Comparison of ENCODE assay signal across 28 mouse cellular contexts in the genomic region with DNA sequence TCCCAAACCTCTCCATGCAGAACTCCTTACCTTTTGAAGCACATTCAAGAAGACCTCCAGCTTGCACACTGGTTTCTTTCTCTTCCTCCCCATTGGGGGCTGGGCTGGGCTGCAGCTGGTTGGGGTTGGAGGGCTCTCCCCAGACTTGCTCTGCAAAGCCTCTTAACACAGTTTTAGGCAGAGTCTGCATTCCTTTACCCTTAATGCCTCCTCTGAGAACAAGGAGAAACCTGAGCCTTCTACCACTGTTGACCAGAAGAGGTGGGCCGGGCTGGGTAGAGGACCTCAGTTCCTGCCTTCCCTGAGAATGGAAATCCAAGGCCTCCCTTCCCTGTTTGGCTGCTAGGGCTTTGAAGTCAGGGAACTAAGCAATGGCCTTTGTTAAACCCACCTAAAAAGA. TPM values are rescaled to one million over a fixed set of nuclear protein-coding genes. Genes with fewer than 3 reads are reported as not detected.
DNase-seq lines count a peak whose midpoint lies in the region; ATAC-seq and TF ChIP-seq lines count a peak whose summit lies in the region.
"Had no signal": no experiment of that assay in that cellular context is flagged by ENCODE, and none has a peak within 500 bp of the region (broad histone marks: within the 10 kb centered on the region; RNA-seq: fewer than 3 reads in every experiment).

No protein-coding gene starts in this region.

- H3K27me3 ChIP-seq in lung, embryonic 16.5 days (ENCODE audit: control insufficient read depth, insufficient read depth, low read depth, low read length) = no peaks in the 10 kb centered on the region
- H3K27me3 ChIP-seq in embryonic facial prominence, embryonic 14.5 days (replicated peaks; ENCODE audit: control insufficient read depth, insufficient read depth, low read length) = no peaks in the 10 kb centered on the region
- H3K27me3 ChIP-seq in limb, embryonic 13.5 days = no peaks in the 10 kb centered on the region
- H3K27me3 ChIP-seq: CH12.LX; heart, embryonic 12.5 days; neural tube, embryonic 12.5 days had no signal

- H3K4me1 ChIP-seq in lung, embryonic 16.5 days (replicated peaks; ENCODE audit: control insufficient read depth, insufficient read depth, low read length) = peaks cover 2% of the 10 kb centered on the region
- peaks cover 7% of the 10 kb centered on the region; the same call in 1 of the 2 replicates for H3K4me1 ChIP-seq in embryonic facial prominence, embryonic 14.5 days (ENCODE audit: control insufficient read depth, insufficient read depth, low read length)
- peaks cover 52% of the 10 kb centered on the region for H3K4me1 ChIP-seq in limb, embryonic 13.5 days
- H3K4me1 ChIP-seq: heart, embryonic 12.5 days; neural tube, embryonic 12.5 days had no signal

- intact Hi-C loops in left cerebral cortex, adult 2 months (cut with DNase I) = no loop called here

- peak overlapping the region; percentile 1; the same call in 1 of the 2 replicates for H3K4me3 ChIP-seq in lung, embryonic 16.5 days (ENCODE audit: low read length)
- H3K4me3 ChIP-seq in embryonic facial prominence, embryonic 14.5 days (ENCODE audit: low read depth, low read length) = no peak overlapping the region
- no peak overlapping the region for H3K4me3 ChIP-seq in limb, embryonic 13.5 days
- H3K4me3 ChIP-seq in left cerebral cortex, adult 2 months = no peak overlapping the region
- H3K4me3 ChIP-seq: heart, adult 2 months; heart, embryonic 12.5 days; layer of hippocampus, adult 2 months; liver, embryonic 13.5 days; myocyte; neural tube, embryonic 12.5 days had no signal

- ATAC-seq in lung, embryonic 16.5 days (ENCODE audit: low read depth) = peak; percentile 92
- ATAC-seq in embryonic facial prominence, embryonic 14.5 days (ENCODE audit: low read depth) = peak; percentile 72; the same call in 1 of the 2 replicates
- peak; percentile 84 for ATAC-seq in limb, embryonic 13.5 days (ENCODE audit: low FRiP score, low read depth)
- ATAC-seq: forebrain, embryonic 16.5 days had no signal

- no peak for TF ChIP-seq CTCF in left cerebral cortex, adult 2 months (IDR thresholded peaks at IDR 0.05)

- H3K9me3 ChIP-seq in lung, embryonic 16.5 days (ENCODE audit: control insufficient read depth, low read length) = no peaks in the 10 kb centered on the region
- no peaks in the 10 kb centered on the region for H3K9me3 ChIP-seq in embryonic facial prominence, embryonic 14.5 days (ENCODE audit: control insufficient read depth, low read length)
- no peaks in the 10 kb centered on the region for H3K9me3 ChIP-seq in limb, embryonic 13.5 days
- H3K9me3 ChIP-seq: heart, embryonic 12.5 days; liver, embryonic 13.5 days; neural tube, embryonic 12.5 days had no signal

- H3K36me3 ChIP-seq in lung, embryonic 16.5 days (ENCODE audit: control insufficient read depth, insufficient read depth, low read length) = no peaks in the 10 kb centered on the region
- H3K36me3 ChIP-seq in embryonic facial prominence, embryonic 14.5 days (ENCODE audit: control insufficient read depth, insufficient read depth, low read length) = no peaks in the 10 kb centered on the region
- no peaks in the 10 kb centered on the region for H3K36me3 ChIP-seq in limb, embryonic 13.5 days
- H3K36me3 ChIP-seq: heart, embryonic 12.5 days; liver, embryonic 13.5 days; neural tube, embryonic 12.5 days had no signal

- 32% methylated on average over 1 of the region's 1 CpGs for WGBS in lung, embryonic 16.5 days
- 13% methylated on average over 1 of the region's 1 CpGs for WGBS in embryonic facial prominence, embryonic 14.5 days
- 7% methylated on average over 1 of the region's 1 CpGs for WGBS in limb, embryonic 13.5 days

- no peak overlapping the region for H3K9ac ChIP-seq in lung, embryonic 16.5 days (ENCODE audit: low read length)
- H3K9ac ChIP-seq in embryonic facial prominence, embryonic 14.5 days (ENCODE audit: low read depth, low read length) = no peak overlapping the region
- 0 out of 2 replicates have a peak overlapping the region, but pooled peaks have one; percentile 1 for H3K9ac ChIP-seq in limb, embryonic 13.5 days
- H3K9ac ChIP-seq: heart, embryonic 12.5 days; hindbrain, embryonic 14.5 days; liver, embryonic 13.5 days; neural tube, embryonic 12.5 days had no signal

- peak; percentile 19 for DNase-seq in embryo, embryonic 11 days
- DNase-seq in embryo, embryonic 10 days (ENCODE audit: low spot score) = no peak
- no peak for DNase-seq in lung, postnatal 14 days
- DNase-seq in embryonic facial prominence, embryonic 14.5 days (ENCODE audit: low spot score) = no peak
- DNase-seq in left cerebral cortex, adult 2 months (ENCODE audit: extremely low spot score in 1 of 2, low spot score in 2 of 2) = no peak
- no peak for DNase-seq in adrenal gland, postnatal 4 days (ENCODE audit: low spot score in 2 of 2)
- DNase-seq: adrenal gland, postnatal 36 days; cerebellum, adult 2 months; cerebellum, postnatal 14 days; heart, adult 2 months; kidney, adult 11 months; kidney, postnatal 36 days; left cerebral cortex, postnatal 4 days; liver, embryonic 13.5 days; right cerebral cortex, adult 18-20 months; thymus, adult 18-20 months; thymus, postnatal 25 days had no signal

- peak overlapping the region; percentile 91 for H3K27ac ChIP-seq in lung, embryonic 16.5 days (ENCODE audit: low read length)
- H3K27ac ChIP-seq in embryonic facial prominence, embryonic 14.5 days (replicated peaks; ENCODE audit: low read depth, low read length) = no peak overlapping the region
- peak overlapping the region; percentile 63 for H3K27ac ChIP-seq in limb, embryonic 13.5 days
- H3K27ac ChIP-seq in left cerebral cortex, adult 2 months = no peak overlapping the region
- H3K27ac ChIP-seq: heart, adult 2 months; hindbrain, embryonic 14.5 days; layer of hippocampus, adult 2 months; liver, embryonic 13.5 days; neural tube, embryonic 12.5 days; stomach, postnatal 0 days had no signal

- H3K4me2 ChIP-seq in lung, embryonic 16.5 days (ENCODE audit: low read depth, low read length) = peak overlapping the region; percentile 33; the same call in 1 of the 2 replicates
- no peak overlapping the region for H3K4me2 ChIP-seq in embryonic facial prominence, embryonic 14.5 days (ENCODE audit: low read depth, low read length)
- H3K4me2 ChIP-seq in limb, embryonic 13.5 days (replicated peaks) = peak overlapping the region; percentile 21
- H3K4me2 ChIP-seq: heart, embryonic 12.5 days; hindbrain, embryonic 14.5 days; liver, embryonic 13.5 days; midbrain, embryonic 11.5 days; neural tube, embryonic 12.5 days had no signal

RNA-seq across cellular contexts. Expression of a gene that starts 9.8 kb away (rescaled TPM):
- 117 and 122 TPM in 2 replicates for polyA plus RNA-seq in lung, embryonic 16.5 days (2015; fragmentation: Nextera tagmentation; extraction: Ambion mirVana)
- 95.1 and 117 TPM in 2 replicates for polyA plus RNA-seq in embryonic facial prominence, embryonic 14.5 days (2014; fragmentation: Nextera tagmentation; extraction: Ambion mirVana)
- 179 and 181 TPM in 2 replicates for polyA plus RNA-seq in limb, embryonic 13.5 days (2015; fragmentation: Nextera tagmentation; extraction: Ambion mirVana)
- total RNA-seq in left cerebral cortex, adult 2 months (2021) = 10 to 100 TPM; 28.2 to 29.4 TPM
- total RNA-seq in adrenal gland, postnatal 4 days (2021) = 10 to 100 TPM; 26.2 to 29.8 TPM

Comparison
In these comparisons a context has a peak if more than half of its experiments do, and no peak if none do; other contexts are left out.
1. H3K27ac ChIP-seq: peak in lung, embryonic 16.5 days (single experiment) and limb, embryonic 13.5 days (single experiment); none in embryonic facial prominence, embryonic 14.5 days (single experiment) and left cerebral cortex, adult 2 months (single experiment).
2. Peak in every context shown above with its lines, with median percentiles within 50 percentile points of each other: ATAC-seq.